Mouse (Mus musculus) v-Abl transformed pro-B cells (cell line): ENCODE results near the gene Casp7.

Source experiments
- in situ Hi-C, 2 experiments: fragments of 400-800 bp; cut with MboI; formaldehyde crosslinking; loops; one replicate each; pipeline ENCODE4 v1.15.1; 2025; ENCODE audit not compliant: unreplicated experiment in 2 of 2

Casp7 gene

GRCm38 (mm10) chr19:56460241-56460640 lies 63.3 kb downstream of the Casp7 start:
- in situ Hi-C loops: no loop called here

GRCm38 (mm10) chr19:56461522-56462101 lies 64.7 kb downstream of the Casp7 start, which contains the start of gene Plekhs1:
Gene Plekhs1, plus strand, starts transcription at chr19:56461640.
- in situ Hi-C loops: no loop called here

DNA sequence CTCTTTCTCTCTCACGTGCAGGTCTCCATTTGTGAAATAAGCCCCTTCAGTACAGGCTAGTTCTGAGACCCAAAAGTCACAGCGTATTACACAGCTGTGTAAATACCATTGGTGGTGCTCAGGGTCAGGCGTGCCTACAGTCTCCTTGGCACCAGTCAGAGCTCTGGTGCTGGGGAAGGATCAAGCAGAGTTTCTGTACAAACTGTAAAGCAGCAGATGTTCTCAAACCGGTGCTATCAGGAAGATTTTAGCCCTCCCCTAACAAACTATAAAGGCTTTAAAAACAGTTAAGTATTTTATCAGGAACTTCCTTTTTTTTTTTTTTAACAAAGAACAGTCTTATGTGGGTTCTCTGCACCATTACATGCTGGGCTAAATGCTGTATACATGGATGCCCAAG lies 65.9 kb downstream of the Casp7 start:
- in situ Hi-C loops: no loop called here

GRCm38 (mm10) chr19:56466486-56466885 lies 69.6 kb downstream of the Casp7 start:
- in situ Hi-C loops: no loop called here

GRCm38 (mm10) chr19:56470286-56471020 lies 73.5 kb downstream of the Casp7 start:
- in situ Hi-C loops: no loop called here

- in situ Hi-C loops: no loop called here
Measured at GRCm38 (mm10) chr19:56471934-56472333, 75.0 kb downstream of the Casp7 start.

- in situ Hi-C loops: no loop called here
Measured at GRCm38 (mm10) chr19:56474869-56475550, 78.1 kb downstream of the Casp7 start.

DNA sequence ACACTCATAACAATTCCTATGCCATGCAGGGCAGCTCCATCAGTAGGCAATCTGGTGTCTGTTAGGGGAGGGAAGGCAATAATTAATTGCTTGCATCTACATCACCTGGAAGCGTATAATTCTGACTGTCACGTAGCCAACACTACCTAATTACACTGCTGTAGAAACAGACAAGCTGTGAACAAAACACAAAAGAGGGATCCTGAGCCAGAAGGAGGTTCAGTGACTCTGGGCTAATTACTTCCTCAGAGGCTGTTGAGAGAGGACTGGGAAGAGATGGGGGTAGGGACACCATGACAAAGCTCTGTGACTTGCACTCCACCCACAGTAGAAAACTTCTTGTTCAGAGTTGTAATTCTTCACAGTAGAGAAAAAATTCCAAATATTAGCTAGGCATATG lies 79.6 kb downstream of the Casp7 start:
- in situ Hi-C loops: no loop called here

GRCm38 (mm10) chr19:56477253-56477652 lies 80.3 kb downstream of the Casp7 start:
- in situ Hi-C loops: no loop called here

- in situ Hi-C loops: no loop called here
Measured at GRCm38 (mm10) chr19:56477832-56478231, 80.9 kb downstream of the Casp7 start.

DNA sequence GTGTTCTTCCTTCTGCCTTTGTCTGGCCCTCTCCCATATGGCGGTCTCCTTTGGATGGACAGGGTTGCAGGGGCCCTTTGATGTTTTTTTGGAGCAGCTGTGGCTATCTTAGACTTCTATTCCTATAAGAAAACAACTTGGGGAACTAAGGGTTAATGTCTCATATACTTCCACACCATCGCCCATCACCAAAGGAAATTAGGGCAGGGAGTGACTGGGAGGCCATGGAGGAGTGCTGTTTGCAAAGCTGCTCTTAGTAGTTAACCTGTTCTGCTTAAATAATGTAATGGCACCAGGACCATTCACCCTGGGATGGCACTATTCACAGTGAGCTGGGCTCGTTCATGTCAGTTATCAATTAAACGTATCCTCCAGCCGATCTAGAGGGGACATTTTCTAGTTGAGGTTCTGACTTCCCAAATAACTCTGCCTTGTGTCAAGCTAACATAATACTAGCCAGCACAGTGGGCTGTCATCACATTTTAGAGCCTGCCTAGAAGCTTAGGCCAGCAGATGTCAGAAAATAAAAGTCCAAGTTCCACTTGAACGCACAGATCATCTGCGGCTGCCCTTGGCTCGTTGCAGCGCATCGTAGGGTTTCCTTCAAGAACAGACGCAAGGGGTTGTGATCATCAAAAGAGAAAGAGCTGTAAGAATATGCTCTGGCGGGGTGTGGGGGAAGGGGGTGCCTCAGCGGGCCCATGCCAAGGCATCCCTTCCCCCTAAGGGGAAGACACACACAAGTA lies 87.9 kb downstream of the Casp7 start:
- in situ Hi-C loops: no loop called here

DNA sequence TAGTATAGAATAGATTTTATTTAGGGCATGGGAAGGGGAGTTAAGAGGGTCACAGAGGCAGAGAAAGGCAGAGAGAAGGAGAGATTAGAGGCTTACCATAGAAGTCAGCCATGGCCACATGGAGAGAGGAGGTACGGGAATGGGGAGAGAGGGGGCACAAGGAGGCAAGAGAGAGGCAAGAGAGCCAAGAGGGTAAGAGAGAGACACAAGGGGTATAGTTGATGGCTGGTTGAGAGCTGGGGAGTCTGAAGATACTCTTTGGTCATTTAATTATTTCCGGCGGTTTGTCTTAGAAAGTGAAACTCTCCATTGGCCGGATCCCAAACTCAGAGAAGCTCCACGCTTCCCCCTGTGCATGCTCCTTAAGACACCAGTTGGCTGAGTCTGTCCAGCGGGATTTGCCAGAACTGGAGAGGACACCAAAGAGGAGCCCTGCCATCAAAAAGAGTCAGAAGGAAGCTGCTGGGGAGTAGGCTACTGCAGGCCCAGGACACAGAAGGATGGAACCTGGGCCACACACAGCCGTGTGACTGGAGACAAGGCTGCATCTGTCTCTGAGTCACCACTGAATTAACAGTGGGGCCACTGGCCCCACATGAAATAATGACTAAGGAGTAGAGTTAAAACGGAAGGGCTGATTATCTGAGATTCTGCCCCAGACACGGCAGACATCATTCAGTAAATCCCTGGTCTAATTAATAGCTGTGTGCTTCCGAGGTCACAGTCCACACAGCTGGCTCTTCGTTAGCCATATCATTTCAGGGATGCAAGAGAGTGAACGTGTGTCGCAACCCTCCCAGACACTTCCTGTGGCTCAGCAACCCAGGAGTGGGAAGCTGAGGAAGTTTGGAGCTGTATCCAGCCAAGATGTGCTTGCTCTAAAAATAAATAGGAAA lies 88.7 kb downstream of the Casp7 start:
- in situ Hi-C loops: no loop called here

DNA sequence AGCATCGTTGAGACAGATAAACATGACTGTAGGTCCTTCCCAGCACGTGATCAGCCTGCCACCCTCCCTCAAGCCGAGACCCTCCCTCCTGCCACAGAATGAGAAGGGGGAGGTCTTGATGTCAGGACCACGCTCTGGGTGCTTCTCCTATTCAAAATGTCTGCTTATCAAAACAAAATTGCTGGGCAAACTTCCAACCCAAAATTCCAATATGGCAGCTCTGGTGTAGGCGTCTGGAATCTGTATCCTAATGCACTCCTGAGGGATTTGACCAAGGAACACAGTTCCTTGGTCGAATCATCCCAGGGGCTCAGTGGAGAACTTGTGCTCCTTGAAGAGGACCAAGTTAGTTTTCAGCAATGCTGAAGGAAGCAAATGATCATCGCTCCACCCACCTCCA lies 90.0 kb downstream of the Casp7 start:
- in situ Hi-C loops: no loop called here

DNA sequence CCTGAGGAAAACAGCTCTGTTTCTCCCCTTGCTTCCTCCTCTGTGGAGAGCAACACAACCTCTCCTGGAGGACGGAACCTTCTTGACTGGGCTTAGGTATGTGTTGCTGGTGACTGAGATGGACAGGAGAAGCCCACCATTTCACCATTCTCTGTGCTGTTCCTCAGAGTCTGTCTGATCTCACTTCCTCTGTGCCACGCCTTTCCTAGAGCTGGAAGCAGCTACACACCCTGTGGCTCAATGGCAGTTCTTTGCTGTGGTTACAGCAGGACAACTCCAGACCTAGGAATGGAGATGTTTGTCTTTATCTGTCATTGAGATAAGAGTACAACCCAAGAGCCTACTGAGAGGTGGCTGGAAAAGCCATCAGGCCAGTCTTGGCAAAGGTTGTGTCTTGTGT lies 90.4 kb downstream of the Casp7 start:
- in situ Hi-C loops: no loop called here

DNA sequence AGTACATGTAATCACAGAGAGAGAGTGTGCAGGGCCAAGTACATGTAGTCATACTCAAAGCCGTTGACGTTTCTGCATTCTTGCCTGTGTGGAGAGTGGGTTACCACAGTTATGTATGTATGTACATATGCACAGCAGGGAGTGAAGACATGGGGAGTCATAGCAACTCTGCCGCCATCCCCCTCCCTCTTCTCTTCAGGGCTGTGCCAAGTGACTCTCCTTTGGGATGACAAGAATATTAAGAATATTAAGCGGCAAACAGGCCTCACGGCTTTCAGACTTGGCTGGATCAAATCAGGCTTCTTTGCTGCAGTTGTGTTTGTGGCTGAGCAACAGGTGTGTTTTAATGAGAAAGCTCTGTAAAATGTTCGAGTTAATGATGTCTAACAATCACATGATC lies 92.7 kb downstream of the Casp7 start:
- in situ Hi-C loops: no loop called here
